Mouse (Mus musculus) adrenal gland, adult 18-20 months (tissue): ENCODE results near the gene Nabp2. TPM values are rescaled to one million over a fixed set of nuclear protein-coding genes. Genes with fewer than 3 reads are reported as not detected.
A peak's percentile ranks its signal among the peaks of the same experiment; 100 is the strongest.

Experiments
- DNase-seq, 2 experiments: peaks; one replicate each; pipeline ENCODE4 v3.0.0; 2021 to 2022; ENCODE audit warnings: low spot score in 2 of 2
- microRNA-seq, 2 experiments: library from miRNA; unstranded; fragments of <30 nt; microRNA quantifications; one replicate each; pipeline ENCODE4 v1.2.0; 2021; ENCODE audit warnings: borderline number of aligned reads in 2 of 2
- total RNA-seq, 2 experiments: library from RNA; stranded (reverse); gene quantifications; 1 replicate in 1 of 2; 2 replicates in 1 of 2; pipeline ENCODE4 v1.2.3; 2021

The Nabp2 gene
- total RNA-seq, 2 experiments from 2014 or later, result 74.3 to 75.2 TPM

DNA sequence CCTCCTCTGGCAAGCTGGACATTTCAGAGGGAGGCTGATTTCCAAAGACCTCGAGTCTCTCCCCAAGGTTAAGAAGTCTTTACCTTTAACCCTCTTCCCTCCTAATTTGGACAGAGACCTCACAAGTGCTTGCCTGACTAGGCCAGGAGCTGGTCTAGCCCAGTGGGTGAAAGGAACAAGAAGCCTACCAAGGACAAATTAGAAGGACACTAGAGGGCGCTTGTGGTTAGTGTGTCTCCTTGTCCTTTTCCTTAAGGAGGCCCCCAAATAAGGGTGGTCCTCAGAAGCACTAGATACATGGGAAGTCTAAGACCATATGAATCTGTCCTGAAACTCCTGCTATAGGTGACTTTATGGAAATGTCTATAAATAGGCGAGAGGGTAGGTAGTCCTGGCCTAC is 48.7 kb downstream of the Nabp2 start:
- DNase-seq, result no peak

- no peak for DNase-seq
Observed at GRCm38 (mm10) chr10:128361836-128362235, 49.5 kb downstream of the Nabp2 start.

GRCm38 (mm10) chr10:128359226-128359625 is 52.1 kb downstream of the Nabp2 start:
- no peak for DNase-seq

GRCm38 (mm10) chr10:128358796-128359195 is 52.5 kb downstream of the Nabp2 start:
- peak; percentile 58 for DNase-seq

Small RNA genes within 50 kb of the gene (microRNA-seq; reads per million reads assigned to microRNA genes)
- gene Gm25361 (0 reads per million in 2 experiments), gene Gm26308 (0 reads per million in 2 experiments), gene Mir6914 (0 to 0.95 reads per million in 2 experiments), gene Mir6915 (0.47 to 2.4 reads per million in 2 experiments), gene Mir8105 (1.4 to 4.9 reads per million in 2 experiments)

Other genes starting within 250 kb of the Nabp2 start
- gene Rbms2, start 231.2 kb downstream of the Nabp2 start, total RNA-seq, result 100 to 1,000 TPM in 1 of 2 experiments, 10 to 100 TPM in 1; 90.1 to 106 TPM
- gene Gls2, start 217.0 kb downstream of the Nabp2 start, total RNA-seq, result 1 to 10 TPM; 2.9 TPM
- gene Spryd4, start 199.7 kb downstream of the Nabp2 start, total RNA-seq, result 10 to 100 TPM; 15.4 to 17.7 TPM
- not detected for gene Mip, start 185.7 kb downstream of the Nabp2 start, total RNA-seq
- 1 to 10 TPM; 3.9 to 5.4 TPM for gene Timeless, start 179.4 kb downstream of the Nabp2 start, total RNA-seq
- gene Apon, start 157.4 kb downstream of the Nabp2 start, total RNA-seq, result not detected
- gene Apof, start 142.8 kb downstream of the Nabp2 start, total RNA-seq, result 10 to 100 TPM in 1 of 2 experiments, under 1 TPM in 1; 0.64 to 10.7 TPM
- gene Stat2, start 140.9 kb downstream of the Nabp2 start, total RNA-seq, result 10 to 100 TPM; 25.8 to 33.0 TPM
- not detected for gene Il23a, start 112.7 kb downstream of the Nabp2 start, total RNA-seq
- 10 to 100 TPM; 14.5 to 19.1 TPM for gene Pan2, start 108.2 kb downstream of the Nabp2 start, total RNA-seq
- gene Cnpy2, start 89.0 kb downstream of the Nabp2 start, total RNA-seq, result 100 to 1,000 TPM; 147 to 165 TPM
- gene Cs, start 73.8 kb downstream of the Nabp2 start, total RNA-seq, result 100 to 1,000 TPM; 349 to 654 TPM
- 10 to 100 TPM; 79.8 to 90.2 TPM for gene Coq10a, start 42.5 kb downstream of the Nabp2 start, total RNA-seq
- 10 to 100 TPM; 61.7 to 61.8 TPM for gene Ankrd52, start 34.4 kb downstream of the Nabp2 start, total RNA-seq
- under 1 TPM in 1 of 2 experiments, not detected in 1; 0.16 TPM for gene Slc39a5, start 10.3 kb downstream of the Nabp2 start, total RNA-seq
- gene Rnf41, start 165 bp upstream of the Nabp2 start, total RNA-seq, result 10 to 100 TPM; 40.0 to 42.2 TPM
- gene Smarcc2, start 47.8 kb upstream of the Nabp2 start, total RNA-seq, result 100 to 1,000 TPM; 113 to 116 TPM
- gene Myl6, start 82.7 kb upstream of the Nabp2 start, total RNA-seq, result 100 to 1,000 TPM; 816 to 933 TPM
- gene Myl6b, start 87.2 kb upstream of the Nabp2 start, total RNA-seq, result 10 to 100 TPM in 1 of 2 experiments, 1 to 10 TPM in 1; 5.3 to 11.6 TPM
- gene Esyt1, start 114.4 kb upstream of the Nabp2 start, total RNA-seq, result 10 to 100 TPM; 23.6 to 39.0 TPM
- gene Zc3h10, start 136.3 kb upstream of the Nabp2 start, total RNA-seq, result 10 to 100 TPM; 14.5 TPM
- gene Rpl41, start 137.8 kb upstream of the Nabp2 start, total RNA-seq, result 1,000 to 10,000 TPM; 2,692 to 2,714 TPM
- 10 to 100 TPM; 72.6 to 85.2 TPM for gene Pa2g4, start 154.5 kb upstream of the Nabp2 start, total RNA-seq
- 1 to 10 TPM; 2.6 to 4.0 TPM for gene Erbb3, start 178.2 kb upstream of the Nabp2 start, total RNA-seq
- 100 to 1,000 TPM; 564 to 729 TPM for gene Rps26, start 215.3 kb upstream of the Nabp2 start, total RNA-seq
- gene Ikzf4, start 234.5 kb upstream of the Nabp2 start, total RNA-seq, result 1 to 10 TPM; 2.3 TPM